Mouse (Mus musculus) c-Kit-positive CD71-positive TER-119-negative erythroid progenitor cells, embryonic 14.5 days (primary cell): Measurements from ENCODE around the gene Gnao1.

Source experiments
- DNase-seq: peaks from one replicate; pipeline ENCODE4 v3.0.0-alpha.2; 2013; ENCODE audit warnings: low read depth

Gene Gnao1

DNA sequence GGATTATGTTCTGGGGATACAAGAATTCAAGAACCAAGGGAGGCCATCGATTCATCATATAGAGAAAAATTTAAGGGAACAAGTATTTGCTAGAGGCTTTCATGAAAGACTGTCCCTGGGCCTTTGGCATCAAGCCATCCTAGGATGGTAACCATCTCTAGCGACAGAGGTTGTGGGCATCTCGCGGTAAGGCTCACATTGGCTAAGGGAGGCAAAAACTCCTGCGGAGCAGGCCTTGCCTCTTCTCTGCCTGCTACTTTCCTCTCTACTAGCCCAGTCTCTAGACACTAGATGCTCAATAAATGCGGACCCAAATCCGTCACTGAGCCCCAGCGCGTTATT lies at the start of gene Gnao1:
Gene Gnao1 (plus strand): TSS at position 281 of the 342 bp plus-strand sequence.
- DNase-seq, result no peak

DNA sequence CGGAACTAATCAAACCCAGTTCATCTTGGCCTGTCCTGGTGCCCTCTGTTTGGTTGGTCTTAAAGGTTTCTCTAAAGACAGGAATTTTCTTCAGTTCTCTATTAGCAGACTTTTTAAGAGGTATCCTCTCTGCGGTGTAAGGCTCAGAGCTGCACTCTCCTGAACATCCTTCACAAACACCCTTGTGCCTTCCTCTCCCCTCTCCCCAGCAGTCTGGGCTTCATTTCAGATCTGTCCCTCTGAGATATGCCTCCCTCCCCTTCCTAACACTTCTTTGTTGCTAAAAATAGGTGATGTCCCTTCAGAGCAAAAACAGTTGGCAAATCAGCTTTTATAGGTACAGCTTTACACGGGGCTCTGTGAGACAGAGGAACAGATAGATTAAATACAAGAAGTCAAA lies 32.2 kb upstream of the Gnao1 start:
- DNase-seq, result no peak

DNA sequence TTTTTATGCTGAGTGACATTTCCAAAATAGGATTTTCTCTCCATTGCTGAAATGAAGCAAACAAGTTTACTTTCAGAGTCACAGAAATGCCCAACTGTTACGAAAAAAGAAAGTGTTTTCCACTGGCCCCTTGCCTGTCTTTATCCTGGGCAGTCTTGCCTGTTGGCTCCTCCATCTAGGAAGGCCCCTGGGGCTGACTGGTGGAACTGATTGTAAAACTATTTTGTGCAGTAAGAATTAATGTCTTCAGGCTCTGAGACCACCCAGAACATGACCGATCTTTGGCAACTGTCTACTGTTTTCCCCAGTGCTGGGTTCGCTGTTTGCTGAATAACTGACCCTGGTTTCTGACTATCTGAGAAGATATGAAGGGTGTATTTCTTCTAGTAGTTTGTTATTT lies 540 bp upstream of the Gnao1 start:
- no peak for DNase-seq

DNA sequence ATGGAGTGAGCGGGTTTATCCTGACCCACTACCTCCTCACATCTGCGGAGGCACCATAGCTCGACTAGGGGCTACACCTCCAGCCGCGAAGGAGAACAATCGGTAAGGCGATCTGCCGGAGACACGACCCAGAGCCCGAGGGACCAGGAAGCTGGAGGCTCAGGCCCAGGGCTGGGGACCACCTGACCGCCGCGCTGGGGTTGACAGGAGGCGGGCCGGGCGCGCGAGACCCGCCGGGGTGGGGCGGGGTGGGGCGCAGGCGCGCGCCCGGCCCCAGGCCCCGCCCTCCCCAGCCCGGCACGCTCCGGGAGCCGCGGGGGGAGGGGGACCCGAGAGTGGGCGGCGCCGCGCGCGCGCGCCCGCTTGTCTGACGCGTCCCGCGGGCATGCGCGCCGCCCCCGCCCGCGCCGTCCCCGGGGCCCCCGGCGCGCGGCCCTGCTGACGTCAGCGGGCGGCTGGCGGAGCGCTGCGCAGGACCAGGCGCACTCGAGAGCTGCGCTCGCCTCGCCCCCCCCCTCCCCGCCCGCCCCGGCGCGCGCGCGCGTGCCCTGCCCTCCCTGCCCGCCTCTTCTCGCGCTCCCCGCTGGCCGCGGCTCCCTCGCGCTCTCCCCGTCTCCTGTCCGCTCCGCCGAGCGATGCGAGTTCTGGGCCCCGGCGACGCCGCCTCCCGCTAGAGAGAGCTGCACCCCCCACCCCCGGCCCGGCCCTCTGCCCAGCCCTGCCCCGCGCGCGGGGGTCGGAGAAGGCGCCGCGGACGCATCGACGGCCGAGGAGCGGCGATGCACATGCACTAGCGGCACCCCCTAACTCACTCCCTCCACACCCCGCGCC lies 477 bp downstream of the Gnao1 start:
- peak; percentile 31 for DNase-seq

DNA sequence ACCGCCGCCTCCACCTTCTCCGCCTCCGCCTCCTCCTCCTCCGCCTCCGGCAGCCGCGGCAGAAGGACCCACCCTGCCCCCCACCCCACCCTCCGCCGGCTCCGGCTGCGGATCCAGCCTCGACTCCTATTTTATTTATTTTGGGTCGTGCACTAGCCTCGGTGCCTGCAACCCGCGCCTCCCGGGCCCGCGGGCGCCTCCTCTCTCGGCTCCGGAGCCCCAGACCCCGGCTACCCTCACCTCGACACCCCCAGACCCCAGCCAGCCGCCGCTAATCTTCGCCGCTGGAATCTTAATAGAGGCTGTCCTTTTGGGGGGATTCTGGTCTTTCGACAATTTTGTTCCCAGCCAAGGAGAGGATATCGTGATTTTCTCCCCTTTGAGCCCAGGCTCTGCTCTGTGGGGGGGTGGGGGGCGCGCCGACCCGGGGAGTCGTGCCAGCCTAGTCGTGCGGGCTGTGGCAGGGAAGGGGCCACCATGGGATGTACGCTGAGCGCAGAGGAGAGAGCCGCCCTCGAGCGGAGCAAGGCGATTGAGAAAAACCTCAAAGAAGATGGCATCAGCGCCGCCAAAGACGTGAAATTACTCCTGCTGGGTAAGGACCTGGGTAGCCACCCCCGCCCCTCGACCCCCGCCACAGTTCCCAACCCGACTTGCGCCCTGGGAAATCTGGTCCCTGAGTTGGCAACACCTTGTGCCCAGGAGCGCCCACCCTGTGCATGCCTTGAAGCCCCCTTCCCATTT lies 1.3 kb downstream of the Gnao1 start:
- DNase-seq, result no peak

DNA sequence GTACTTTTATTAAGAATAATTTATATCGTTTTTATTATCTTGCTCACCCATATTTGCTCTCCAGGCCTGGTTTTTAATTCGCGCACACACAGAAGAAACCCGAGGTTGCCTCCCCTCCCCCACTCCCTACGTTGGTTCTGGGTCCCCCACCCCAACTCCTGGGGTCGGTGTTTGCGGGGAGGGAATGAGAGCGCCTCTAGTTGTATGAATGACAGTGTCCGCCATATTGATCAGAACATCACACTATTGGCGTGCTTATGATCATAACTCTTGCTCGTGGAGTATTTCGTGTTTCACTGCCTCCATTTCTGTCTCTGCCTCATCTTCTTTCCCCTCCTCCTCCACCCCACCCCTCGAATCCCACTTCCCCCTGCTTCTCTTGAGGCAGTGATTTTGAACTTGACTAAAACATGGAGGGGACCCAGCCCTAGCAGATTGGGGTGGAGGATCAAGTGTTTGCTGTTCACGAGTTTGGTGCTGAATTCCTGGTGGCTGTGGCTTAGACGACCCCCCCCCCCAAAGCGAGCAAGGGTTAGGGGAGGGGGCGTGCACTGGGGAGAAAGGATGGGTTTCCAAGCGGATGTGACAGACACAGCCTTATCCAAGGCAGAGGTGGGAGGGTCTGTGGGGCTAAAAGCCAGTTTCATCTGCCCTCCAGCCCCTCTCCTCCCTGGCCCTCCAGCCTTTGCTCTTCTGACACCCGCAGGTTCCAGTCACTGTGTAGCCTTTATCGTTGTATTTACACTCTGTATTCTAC lies 2.1 kb downstream of the Gnao1 start:
- DNase-seq, result no peak

DNA sequence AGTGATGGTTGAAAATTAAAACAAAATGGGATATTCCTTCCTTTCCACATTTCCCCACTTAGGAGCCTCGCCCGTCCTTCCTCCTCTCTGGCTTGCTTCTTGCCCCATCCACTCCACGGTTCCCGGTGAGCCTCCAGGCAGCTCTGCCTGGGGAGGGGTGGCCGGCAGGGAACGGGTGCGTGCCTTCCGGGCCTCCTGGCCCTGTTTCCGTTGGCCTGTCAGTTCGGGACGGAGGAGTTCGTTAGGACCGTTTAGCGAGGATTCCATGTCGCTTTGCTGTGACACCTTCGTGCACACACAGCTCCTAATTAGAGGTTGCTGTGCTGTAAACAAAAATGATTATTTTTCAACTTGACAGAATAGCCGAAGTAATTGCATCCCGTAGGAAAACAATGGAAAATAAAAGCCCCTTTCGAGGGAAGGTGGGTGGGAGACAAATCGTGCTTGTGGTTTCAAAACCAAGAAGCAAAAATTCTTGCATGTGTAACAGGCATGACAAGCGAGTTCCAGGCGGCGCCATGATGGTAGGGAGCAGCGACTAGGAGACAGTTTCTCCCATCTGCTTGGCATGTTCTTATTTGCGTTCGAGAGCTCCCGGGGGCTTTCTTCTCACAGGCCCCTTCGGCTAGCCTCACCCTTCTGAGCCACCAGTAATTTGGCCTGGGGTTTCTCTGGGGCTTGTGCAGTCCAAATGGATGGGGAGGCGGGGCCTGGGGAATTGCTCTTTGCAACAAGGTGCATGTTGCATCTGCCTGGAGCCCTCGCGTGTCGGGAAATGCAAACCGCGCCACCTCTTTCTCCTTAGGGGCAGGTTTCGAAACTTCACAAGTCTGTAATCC lies 3.0 kb downstream of the Gnao1 start:
- no peak for DNase-seq

DNA sequence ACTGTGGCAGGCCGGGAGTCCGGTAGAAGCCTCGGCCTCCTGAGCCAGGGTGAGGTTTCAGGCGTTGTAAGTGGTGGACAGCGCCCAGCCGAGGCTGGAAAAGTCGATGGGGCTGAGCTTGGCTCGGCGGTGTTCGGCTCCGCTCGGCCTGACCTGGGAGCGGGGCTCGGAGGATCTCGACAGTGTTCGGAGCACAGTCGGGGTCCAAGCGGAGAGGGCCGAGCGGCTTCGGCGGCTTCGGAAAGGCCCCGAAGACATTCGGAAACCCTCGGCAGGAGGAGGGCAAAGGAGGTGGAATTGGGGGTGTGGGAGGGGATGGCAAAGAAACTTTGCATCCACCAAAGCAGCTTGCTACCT lies 3.6 kb downstream of the Gnao1 start:
- DNase-seq, result no peak

DNA sequence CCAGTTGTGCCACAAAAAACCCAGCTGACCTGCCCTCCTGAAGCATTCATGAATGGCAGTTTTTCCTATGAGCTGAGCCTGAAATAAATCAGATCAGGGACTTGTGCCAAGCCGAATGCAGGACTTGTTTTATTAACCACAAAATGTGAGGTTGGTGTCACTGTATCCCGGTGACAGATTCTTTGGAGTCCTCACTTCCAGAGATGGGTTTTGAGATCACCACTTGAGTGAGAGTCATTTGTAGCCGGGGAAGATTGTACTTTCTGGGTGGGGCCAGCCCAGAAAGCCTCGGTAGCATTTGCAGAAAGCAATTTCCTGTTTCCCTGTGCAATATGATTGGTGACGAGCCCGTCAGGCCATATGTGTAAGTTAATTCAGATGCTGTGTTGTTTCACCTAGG lies 4.5 kb downstream of the Gnao1 start:
- DNase-seq, result no peak

DNA sequence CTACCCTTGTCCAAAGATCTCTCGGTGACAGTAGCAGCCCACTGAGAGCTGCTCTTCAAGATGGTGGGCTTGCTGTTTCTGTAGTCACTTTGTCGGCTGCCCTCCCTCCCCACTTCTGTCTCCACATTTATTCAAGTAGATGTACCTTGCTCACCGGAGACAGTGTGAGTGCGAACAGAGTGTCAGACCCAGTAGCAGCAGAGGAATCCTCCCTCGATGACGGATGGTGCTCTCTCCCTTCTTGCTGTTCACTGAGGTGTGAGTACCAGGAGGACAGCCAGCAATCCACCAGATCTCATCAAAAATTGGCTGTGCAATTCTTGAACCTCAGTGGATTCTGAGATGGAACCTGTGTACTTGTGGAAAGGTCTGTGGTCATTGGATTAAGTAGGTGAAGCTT lies 6.5 kb downstream of the Gnao1 start:
- no peak for DNase-seq

DNA sequence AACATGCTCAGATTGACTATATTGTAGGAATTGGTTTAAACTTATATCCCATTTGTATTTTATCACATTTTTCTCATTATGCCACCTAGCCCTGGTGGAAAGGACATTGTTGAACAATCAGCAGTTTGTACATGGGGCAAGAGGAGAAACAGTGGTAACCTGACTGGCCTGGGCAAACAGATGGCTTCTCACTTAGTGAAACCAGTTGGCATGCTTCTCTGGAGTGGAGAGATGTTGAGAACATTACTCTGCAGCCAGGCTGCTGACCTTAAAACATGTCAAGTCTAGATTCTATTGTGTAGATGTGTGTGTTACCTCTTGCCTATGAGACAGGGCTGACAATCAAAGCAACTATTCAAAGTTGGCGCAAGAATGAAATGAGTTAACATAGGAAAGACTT lies 7.6 kb downstream of the Gnao1 start:
- no peak for DNase-seq

DNA sequence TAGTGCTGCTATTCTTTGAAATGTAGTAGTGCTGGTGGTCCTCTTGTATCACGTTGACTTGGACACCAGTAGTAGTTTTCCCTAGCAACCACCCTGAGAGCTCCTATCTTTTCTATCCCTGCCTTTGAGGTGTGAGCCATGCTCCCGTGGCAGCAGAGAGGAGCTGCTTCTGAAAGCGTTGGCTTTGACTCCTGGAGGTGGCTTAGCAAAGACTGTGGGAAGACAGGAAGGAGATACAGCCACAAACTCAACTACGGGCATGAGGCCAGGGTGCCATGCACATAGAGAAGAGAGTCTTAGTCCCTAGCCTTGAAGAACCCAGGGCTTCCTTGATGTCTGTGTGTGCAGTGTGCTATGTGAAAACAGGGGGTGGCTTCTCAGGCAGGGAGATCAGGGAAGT lies 10.2 kb downstream of the Gnao1 start:
- no peak for DNase-seq

DNA sequence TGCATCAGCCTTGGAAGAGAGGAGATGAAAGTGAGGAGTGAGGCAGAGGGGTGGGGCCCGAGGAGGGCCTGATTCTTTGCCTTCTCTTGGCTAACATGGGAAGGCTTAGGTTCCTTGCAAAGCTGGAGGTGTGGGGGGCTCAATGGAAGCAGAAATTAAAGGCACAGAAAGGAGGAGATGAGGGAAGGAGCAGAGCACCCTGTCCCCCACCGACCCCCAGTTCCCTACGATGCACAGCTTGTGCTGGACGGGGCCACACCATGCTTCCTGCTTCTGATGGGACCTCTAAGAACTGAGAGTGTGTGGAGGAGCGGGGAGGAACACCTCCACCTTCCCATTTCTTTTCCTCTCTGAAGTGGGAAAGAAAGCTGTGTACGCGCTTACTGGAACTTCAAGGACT lies 11.6 kb downstream of the Gnao1 start:
- DNase-seq, result no peak

DNA sequence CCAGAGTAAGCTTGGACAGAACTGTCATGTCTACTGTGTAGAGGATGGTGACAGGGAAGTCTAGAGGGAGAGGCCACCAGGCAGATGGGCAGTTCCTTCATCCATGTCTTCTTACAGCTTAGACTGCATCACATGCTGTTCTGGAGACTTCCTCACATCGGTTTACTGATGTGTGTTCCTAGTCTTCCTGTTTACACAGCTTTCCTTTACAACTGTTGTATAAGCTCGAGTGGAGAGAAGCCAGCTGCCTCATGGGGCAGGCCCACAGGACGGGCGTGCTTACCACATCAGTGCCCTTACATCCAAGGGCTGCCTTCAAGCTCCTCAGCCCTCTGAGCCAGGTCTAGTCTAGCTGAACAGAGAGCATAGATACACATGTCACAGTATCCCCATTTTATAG lies 15.6 kb downstream of the Gnao1 start:
- DNase-seq, result no peak

DNA sequence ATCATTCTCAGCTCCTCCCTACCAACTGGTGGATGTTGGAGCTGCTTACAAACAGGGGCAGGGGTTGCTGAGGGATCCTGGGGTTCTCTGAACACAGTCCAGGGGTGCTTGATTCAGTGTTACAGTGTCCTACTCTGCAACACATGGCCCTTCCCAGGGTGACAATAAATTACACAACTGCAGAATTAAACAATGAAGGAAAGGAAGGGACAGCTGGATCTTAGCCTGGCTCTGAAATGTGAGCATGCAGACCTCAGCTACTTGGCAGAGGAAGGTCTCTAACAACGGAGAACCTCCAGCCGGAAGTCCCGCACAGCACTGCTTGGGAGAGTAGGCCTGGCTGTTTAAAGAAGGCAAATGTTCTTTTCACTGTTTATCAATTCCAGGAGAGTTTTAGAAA lies 20.9 kb downstream of the Gnao1 start:
- no peak for DNase-seq

DNA sequence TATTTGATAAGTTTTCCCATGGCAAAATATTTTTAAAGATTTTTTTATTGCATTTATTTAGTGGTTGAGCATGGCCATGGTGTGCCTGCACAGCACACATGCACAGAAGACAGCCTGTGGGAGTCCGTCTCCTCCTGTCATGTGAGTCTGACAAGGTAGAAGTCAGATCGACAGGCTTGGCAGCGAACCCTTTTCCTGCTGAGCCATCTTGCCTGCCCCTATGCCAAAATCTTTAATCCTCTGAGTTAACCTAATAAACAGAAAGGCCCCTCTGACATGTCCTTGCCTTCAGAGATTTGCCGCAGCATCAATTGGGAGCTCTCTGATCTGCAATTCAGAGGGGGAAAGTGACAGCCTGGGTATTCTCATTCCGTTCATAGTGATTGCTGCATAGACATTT lies 26.0 kb downstream of the Gnao1 start:
- no peak for DNase-seq

DNA sequence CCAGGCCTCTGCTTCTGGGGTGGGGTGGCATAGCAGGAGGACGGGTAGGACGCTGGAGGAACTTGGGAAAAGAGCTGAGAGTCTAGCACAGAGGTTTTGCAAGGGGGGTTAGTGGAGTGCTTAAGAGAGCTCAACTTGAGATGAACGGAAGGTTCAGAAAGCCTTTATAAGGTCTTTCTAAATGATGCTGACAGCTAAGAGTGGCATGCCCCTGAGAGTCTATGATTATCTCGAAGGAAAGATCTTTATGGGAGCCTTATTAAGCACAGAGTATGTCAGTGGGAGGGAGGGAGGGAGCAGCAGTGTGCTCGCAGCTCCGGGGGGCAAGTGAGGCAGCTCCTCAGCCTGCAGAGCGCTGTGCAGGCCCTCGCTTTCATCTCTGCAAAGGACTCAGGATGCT lies 29.3 kb downstream of the Gnao1 start:
- no peak for DNase-seq

DNA sequence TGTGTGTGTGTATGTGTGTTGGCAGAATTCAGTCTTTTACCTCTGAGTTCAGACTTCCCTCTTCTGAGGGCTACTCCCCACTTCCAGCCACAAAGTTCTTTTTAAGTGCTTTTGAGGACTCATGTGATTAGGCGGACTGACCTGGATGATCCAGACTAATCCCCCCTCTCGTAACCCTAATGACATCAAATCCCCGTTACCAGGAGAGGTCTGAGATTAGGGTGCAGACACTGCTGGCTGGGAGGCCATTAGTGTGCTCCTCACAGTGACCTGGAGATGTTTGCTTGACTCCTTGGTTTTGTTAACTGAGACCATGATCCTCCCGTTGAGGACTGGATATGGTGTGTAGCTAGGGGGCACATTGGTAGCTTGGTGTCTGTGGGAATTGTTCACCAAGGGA lies 30.7 kb downstream of the Gnao1 start:
- no peak for DNase-seq

DNA sequence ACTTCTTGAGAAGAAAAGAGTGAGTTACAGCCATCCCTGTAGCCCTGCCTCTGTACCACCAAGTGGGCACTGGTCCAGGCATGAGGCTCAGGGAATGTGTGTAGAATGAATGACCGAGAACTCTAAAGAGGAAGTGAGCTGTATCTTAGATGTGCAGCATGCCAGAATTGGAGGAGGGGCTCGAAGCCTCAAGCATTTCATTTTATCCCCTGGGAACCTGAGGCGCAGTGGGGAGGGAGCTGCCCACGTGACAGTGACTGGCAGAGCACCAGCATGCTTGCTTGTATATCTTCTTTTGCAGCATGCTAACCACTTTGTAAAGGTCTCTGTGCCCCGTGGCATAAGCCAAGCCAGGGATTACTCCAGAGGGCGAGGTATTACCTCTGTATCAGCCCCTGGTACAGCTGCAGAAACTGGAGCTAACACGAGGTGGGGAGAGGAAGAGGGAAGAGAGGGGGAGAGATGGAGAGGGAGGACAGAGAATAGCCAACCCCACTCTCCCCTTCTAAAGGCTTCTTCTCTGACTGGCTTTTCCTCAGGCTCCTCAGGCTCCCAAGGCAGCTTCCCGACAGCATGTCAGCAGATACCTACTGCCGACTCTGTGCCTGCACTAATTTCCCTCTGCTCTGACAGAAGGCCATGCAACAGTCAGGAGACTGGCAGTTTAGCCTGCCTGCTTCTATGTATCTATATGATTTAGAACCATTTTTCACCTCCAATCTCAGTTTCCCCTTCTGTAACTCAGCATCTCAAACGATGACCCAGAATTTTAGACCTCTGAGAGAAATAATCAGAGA lies 31.4 kb downstream of the Gnao1 start:
- no peak for DNase-seq

DNA sequence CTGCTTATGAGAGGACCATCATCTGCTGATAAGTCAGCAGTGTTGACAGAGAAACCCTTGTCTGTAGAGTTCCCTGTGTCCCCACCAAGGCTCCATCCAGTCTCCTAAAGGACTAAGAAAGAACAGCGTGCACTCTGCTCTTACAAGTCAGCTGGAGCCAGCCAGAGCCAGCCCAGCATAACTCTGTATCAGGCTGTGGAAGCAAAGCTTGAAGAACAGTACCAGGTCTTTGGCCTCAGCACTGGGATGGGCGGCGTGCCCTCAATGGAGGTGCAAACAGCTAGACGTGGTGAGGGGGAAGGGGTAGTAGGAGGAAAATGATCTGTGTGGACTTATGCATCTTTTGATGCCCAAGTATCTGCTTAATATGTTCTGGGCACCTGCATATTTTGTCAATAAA lies 32.8 kb downstream of the Gnao1 start:
- DNase-seq, result no peak

DNA sequence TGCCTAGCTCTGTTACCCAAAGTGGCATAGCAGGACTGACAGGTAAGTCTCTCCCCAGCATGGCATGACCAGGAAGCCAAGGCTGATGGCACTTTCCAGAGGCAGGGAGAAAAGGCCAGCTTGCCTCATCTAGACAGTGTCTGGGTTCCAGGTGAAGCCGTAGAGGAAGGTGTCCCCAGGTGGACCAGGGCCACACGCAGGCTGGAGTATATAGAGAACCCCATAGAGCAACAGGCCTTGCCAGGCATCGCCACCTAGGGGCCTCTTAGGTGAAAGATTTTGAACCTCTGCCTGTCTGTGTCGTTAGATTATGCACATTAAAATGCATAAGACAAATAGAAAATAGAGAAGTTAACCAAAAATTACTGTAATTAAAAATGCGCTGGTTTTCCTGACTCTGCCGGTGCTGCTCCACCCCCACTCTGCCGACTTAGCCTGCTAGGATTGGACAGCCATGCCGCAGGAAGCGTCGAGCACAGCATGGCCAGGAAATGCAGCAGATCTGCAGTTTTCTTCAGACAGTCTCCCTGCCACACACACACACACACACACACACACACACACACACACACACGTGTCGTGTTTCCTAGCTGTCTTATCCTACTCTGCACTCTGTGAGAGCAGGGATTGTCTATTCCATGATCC lies 34.2 kb downstream of the Gnao1 start:
- no peak for DNase-seq
